Mouse (Mus musculus) natural killer cell, adult 2 months (primary cell): ENCODE measurements around the gene Rpl22.

ENCODE experiments used
- DNase-seq, 2 experiments: peaks; one replicate each; pipeline ENCODE4 v3.0.0; 2022; ENCODE audit warnings: low spot score in 2 of 2

The Rpl22 gene

DNA sequence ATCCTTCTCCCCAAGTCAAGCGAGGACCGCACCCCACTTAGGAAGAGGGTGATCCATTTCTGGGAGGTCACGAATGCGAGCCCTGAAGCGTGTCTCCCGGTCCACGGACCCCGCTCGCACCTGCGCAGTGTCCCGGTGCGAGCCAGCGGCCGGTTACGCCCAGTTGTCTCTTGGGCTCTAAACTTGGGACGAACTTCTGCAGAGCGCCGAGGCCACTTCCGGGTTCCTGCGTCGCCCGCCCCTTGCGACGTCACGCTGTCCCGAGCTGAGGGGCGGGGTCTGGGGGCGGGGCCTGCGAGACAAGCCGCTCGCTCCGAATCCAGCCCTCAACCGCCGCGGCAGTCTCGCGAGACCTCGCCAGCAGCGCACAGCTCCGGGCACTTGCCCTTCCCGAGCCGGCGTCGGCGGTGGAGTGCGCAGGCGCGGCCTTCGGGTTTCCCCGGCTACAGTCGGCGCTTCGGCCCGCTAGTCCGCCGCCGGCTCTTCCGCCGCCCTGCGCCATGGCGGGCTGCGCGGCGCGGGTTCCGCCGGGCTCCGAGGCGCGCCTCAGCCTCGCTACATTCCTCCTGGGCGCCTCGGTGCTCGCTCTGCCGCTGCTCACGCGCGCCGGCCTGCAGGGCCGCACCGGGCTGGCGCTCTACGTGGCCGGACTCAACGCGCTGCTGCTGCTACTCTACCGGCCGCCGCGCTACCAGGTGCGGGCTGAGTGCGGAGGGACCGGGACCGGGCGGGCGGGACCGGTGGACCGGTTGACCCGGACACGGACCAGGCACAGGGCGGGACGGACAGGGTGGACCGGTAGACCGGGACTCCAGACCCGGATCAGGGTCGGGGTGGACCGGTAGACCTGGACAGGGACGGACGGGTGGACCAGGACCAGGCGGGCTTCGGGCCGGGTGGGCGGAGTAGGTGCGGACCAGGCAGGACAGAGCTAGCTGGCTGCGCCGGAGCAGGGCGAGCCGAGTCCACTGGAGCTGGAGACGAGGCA lies 28.4 kb upstream of the Rpl22 start, which contains the start of gene Icmt:
Icmt (plus strand) TSS at position 354 of the 988 bp plus-strand sequence.
- peak; percentile 99 to 100 for DNase-seq

- DNase-seq, result no peak
Observed at GRCm38 (mm10) chr4:152298836-152299235, 26.7 kb upstream of the Rpl22 start.

- no peak for DNase-seq
Observed at GRCm38 (mm10) chr4:152300375-152300774, 25.2 kb upstream of the Rpl22 start.

GRCm38 (mm10) chr4:152302012-152302411 lies 23.5 kb upstream of the Rpl22 start:
- no peak for DNase-seq

DNA sequence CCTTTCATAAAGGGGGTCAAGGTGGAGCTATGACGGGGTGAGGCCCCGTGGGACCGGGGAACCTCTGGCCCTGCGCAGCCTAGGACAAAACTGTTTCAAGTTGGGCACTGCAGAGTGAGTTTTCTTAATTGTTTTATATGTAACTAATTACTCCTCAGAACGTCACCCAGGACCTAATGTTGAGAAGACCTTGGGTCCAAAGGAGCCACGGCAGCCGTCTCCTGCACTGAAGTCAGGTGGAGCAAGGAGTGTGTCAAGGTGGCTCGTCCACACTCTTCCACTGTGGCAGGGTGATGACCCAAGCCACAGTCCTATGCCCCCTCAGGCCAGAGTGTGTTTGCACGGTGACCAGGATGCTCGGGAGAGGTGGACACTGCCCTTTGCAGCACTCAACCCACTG lies 22.4 kb upstream of the Rpl22 start:
- no peak for DNase-seq

DNA sequence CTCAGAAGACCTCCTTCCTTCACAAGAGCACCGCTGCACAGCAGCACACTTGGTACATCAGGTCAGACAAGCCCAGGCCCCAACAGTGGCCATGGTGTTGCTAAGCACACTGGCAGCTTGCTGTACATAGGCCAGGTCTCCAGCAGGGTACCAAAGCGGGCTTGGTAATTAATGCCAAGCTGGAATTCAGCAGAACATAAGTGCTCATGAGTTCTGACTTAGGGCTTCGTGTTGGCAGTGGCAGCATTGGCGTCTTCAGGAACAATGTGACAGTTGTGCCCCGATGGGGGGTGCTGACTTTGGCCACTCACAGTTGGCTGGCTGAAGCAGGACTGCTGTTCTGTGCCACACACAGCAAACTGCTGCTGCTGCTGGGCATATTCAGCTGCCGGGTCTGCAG lies 20.9 kb upstream of the Rpl22 start:
- DNase-seq, result no peak

DNA sequence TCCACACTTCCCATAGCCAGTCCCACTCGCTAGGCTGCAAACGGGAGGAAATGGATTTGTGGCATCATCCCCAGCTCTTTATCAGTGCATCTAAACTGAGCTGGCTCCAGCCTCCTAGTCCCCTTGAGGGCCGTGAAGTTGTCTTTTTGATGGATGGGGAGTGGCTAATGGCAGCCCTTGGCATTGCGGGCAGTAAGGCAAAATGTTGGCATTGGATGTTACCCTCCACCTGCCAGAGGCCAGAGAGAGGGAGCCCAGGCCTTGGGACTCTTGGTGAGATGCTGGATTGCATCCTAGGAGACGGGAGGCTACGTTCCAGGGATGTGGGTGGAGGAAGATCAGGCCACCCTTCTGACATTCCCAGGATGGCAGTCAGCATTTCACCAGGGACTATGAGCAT lies 19.6 kb upstream of the Rpl22 start:
- no peak for DNase-seq

DNA sequence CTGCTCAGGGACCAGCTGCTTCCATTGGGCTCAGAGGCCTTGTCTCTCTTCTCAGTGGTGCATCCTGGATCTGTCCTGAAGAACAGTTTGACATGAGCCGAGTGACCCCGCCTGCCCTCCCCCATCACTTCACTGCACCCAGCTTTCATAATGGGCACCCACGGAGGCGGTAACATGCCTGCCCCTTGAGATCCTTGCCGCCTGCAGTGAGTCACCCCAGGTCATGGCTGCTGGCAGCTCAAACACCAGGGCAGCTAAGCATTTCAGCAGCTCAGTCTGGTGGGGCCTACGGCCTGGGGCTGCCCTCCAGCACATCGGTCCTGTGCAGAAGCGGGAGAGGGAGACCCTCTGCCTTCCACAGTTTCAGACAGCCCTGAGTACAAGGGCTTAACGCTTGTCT lies 18.0 kb upstream of the Rpl22 start:
- DNase-seq, result no peak

DNA sequence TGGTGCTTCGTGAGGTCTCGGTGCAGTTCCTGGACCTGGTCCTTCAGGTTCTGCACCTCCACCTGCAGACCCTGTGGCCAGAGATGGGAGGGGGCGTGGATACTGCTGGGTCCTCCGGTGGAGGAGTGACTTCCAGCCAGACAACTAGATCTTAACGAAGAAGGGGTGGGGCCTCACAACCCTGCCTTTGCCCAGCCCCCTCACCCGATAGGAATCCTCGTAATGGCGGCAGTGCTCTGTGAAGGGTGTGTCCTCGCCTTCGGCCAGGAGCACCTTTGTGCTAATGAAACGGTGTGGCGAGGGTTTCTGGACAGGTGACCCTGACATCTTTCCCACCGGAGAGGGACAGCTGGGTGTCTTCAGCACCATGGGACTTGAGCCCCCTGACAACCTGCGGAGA lies 13.4 kb upstream of the Rpl22 start:
- DNase-seq, result no peak

DNA sequence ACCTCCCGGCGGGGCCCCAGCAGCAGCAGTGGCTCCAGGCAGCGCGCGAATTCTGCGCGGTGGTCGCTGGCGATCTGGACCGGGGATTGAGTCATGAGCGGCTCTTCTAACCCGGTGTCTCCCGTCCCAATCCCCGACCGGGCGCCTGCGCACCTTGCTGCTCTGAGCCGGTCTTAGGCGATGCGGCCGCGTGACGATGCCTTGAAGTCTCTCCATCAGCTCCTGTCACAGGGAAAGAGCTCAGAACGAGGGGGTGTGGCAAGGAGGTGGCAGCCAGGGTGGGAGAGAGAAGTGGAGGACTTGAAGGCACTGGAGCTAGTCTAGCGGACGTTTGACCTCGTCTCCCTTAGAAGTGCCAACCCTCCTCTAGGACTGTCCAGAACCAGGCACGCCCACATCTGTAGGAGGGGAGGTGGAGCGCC lies 12.3 kb upstream of the Rpl22 start:
- DNase-seq, result no peak

GRCm38 (mm10) chr4:152313934-152314333 lies 11.6 kb upstream of the Rpl22 start:
- DNase-seq, result no peak

DNA sequence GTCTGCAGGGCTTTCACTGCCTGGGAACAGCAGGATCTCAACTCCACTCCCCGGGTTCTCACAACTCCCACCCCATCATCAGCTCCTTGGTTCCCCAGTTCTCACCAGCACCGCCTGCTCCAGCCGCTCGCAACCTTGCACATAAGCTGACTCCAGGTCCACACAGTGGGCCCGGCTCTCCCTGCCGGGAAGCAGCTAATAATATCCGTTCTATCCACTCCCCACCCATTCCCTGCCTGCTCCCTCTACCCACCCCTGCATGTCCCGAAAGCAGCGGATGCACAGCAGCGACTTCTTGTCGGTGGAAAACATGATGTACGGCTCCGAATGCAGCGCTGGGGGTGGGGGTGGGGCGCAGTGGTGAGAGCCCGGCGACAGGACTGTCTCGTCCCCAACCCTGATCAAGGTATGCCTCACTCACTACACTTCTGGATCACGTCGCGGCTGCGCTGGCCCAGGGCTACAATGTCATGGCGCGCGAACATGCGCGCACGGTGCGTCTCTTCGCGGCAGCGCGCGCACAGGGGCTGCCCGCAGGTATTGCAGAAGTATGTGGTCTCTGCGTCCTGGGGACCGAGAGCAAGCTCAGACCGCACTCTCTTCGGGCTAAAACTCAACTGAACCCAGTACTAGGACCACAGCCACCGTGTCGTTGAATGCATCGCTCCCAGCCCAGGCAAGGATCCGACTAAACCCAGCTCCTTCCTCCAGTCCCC lies 9.9 kb upstream of the Rpl22 start:
- DNase-seq, result no peak

DNA sequence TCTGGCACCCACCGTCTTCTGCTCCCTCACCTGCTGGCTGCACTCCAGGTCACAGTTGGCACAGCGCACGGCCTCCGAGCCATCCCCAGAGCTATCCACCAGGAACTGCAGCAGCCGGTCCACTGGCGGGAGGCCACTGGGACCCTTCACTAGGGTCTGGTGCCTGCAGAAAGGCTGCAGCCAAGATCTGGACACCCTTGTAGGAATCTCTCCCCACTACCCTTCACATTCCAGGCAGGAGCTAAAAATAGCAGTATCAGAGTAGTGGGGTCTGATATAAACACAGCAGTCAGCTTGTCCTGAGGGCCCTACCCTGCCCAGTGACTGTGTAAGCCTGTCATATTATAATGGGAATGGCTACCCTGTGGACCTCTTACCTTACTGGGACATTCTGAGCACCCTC lies 7.9 kb upstream of the Rpl22 start:
- DNase-seq, result no peak

- peak; percentile 59 to 62 for DNase-seq
Observed at GRCm38 (mm10) chr4:152318517-152319234, 6.9 kb upstream of the Rpl22 start, which contains the start of gene Rnf207. Rnf207 (minus strand) TSS chr4:152318993.

GRCm38 (mm10) chr4:152321464-152321863 lies 4.1 kb upstream of the Rpl22 start:
- no peak for DNase-seq

- no peak for DNase-seq
Observed at GRCm38 (mm10) chr4:152324641-152325562, 640 bp upstream of the Rpl22 start.

GRCm38 (mm10) chr4:152326543-152326942 lies 1.0 kb downstream of the Rpl22 start:
- DNase-seq, result no peak

DNA sequence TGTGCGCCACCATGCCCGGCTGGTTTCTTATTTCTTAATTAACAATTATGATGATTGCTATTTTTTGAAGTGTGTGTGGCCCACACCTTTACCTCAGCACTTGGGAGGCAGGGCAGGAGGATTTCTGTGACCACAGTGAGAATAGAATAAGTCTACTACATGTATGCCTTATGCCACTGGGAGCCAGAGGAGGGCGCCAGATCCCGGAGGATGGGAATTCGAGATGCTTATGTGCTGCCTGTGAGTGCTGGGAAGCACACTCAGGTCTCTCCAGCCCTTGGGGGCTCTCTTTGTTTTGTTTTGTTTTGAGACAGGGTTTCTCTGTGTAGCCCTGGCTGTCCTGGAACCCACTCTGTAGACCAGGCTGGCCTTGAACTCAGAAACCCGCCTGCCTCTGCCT lies 3.1 kb downstream of the Rpl22 start:
- peak; percentile 26 to 53 for DNase-seq

GRCm38 (mm10) chr4:152332952-152333351 lies 7.4 kb downstream of the Rpl22 start:
- peak in 1 of 2 experiments; percentile 40 for DNase-seq

DNA sequence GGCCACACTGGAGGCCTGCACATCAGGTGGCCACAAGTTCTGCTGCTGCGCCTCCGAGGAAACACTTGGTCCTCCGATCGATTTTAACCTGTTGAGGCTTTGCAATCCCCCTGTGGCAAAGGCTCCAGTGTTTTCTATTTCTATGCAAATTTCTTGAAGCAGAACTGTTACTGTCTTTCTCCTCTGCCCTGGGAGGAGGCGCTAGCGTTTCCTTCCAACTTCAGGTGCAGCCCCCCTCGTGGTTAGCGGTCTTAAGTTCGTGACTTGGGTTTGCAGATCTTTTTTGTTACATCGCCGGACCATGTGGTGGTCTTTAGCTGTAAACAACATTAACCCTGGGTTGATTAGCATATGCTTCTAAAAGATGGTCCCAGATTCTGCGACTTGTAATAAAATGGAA lies 8.0 kb downstream of the Rpl22 start:
- no peak for DNase-seq

DNA sequence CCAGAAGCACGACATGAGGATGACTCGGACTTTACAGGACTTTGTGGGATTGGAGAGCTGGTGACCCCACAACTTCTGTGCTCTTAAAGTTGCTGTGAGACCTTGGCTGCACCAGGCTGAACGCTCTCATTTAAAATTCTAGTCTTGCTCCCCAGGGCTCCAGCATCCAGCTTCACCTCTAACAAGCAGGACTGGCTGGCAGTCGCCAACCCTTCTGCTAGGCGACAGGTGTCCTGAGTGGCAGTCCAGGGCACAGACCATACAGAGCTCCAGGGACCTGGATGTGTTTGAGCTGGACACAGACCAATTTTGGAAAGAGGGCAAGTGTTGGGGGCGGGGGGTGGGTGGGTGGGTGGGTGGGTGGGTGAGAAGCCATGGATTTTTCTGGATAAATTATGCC lies 12.2 kb downstream of the Rpl22 start:
- DNase-seq, result no peak
